ENCODE assay signal across 30 mouse cellular contexts in genomic region chr8:65053554-65053953, GRCm38 (mm10). TPM values are rescaled to one million over a fixed set of nuclear protein-coding genes. Genes with fewer than 3 reads are reported as not detected.
"Had no signal": no experiment of that assay in that cellular context is flagged by ENCODE, and none has a peak within 500 bp of the region (broad histone marks: within the 10 kb centered on the region; RNA-seq: fewer than 3 reads in every experiment).

No protein-coding gene starts in this region.

- DNase-seq: kidney, adult 8-10 months; kidney, postnatal 14 days; layer of hippocampus, adult 9-11 months; liver, embryonic 13.5 days; lung, adult 2 months; lung, postnatal 14 days; midbrain, embryonic 14.5 days; retina, postnatal 1 day; right cerebral cortex, postnatal 25 days; spleen, adult 18-20 months; thymus, adult 18-20 months; thymus, postnatal 36 days had no signal

- H3K4me2 ChIP-seq: kidney, embryonic 15.5 days; liver, embryonic 13.5 days; neural tube, embryonic 13.5 days had no signal

- H3K36me3 ChIP-seq: kidney, embryonic 15.5 days; liver, embryonic 13.5 days; neural tube, embryonic 13.5 days had no signal

- H3K4me1 ChIP-seq: liver, embryonic 13.5 days had no signal

- H3K9ac ChIP-seq: kidney, embryonic 15.5 days; liver, embryonic 13.5 days; neural tube, embryonic 13.5 days had no signal

- ATAC-seq: intestine, postnatal 0 days had no signal

- H3K4me3 ChIP-seq: kidney, embryonic 15.5 days; liver, embryonic 13.5 days; neural tube, embryonic 13.5 days had no signal

- H3K27me3 ChIP-seq: kidney, embryonic 15.5 days; liver, embryonic 13.5 days; neural tube, embryonic 13.5 days had no signal

- H3K27ac ChIP-seq: liver, embryonic 13.5 days; macrophage; neural tube, embryonic 13.5 days had no signal

- H3K9me3 ChIP-seq: kidney, embryonic 15.5 days; liver, embryonic 13.5 days; neural tube, embryonic 13.5 days had no signal

RNA-seq across cellular contexts. Expression of gene Apela, which starts 16.4 kb away (rescaled TPM):
- total RNA-seq: layer of hippocampus, adult 18-20 months; left cerebral cortex, adult 18-20 months; left cerebral cortex, postnatal 25 days; liver, adult 2 months; megakaryocyte, adult 5-6 weeks; midbrain, postnatal 0 days; neutrophil, adult 5-6 weeks had no signal
- polyA plus RNA-seq: liver, adult 2 months; lung, adult 2 months; macrophage; testis, adult 2 months had no signal

RNA-seq across cellular contexts. Expression of gene Gm10663, which starts 21.3 kb away (rescaled TPM):
- total RNA-seq: layer of hippocampus, adult 18-20 months; layer of hippocampus, postnatal 25 days; left cerebral cortex, adult 18-20 months; left cerebral cortex, postnatal 25 days; liver, adult 2 months; megakaryocyte, adult 5-6 weeks; midbrain, postnatal 0 days; neutrophil, adult 5-6 weeks had no signal
- polyA plus RNA-seq: intestine, postnatal 0 days; kidney, embryonic 15.5 days; limb, embryonic 14.5 days; liver, adult 2 months; liver, embryonic 13.5 days; liver, embryonic 16.5 days; lung, adult 2 months; lung, embryonic 16.5 days; macrophage; midbrain, embryonic 14.5 days; midbrain, postnatal 0 days; neural tube, embryonic 13.5 days; stomach, embryonic 16.5 days; testis, adult 2 months; urinary bladder, adult 2 months had no signal

RNA-seq across cellular contexts. Expression of gene Trim60, which starts 35.2 kb away (rescaled TPM):
- total RNA-seq: layer of hippocampus, adult 18-20 months; layer of hippocampus, postnatal 25 days; left cerebral cortex, adult 18-20 months; left cerebral cortex, postnatal 25 days; liver, adult 2 months; megakaryocyte, adult 5-6 weeks; midbrain, postnatal 0 days; neutrophil, adult 5-6 weeks had no signal
- polyA plus RNA-seq: intestine, postnatal 0 days; liver, adult 2 months; liver, embryonic 13.5 days; liver, embryonic 16.5 days; lung, adult 2 months; lung, embryonic 16.5 days; macrophage; midbrain, embryonic 14.5 days; midbrain, postnatal 0 days; neural tube, embryonic 13.5 days; stomach, embryonic 16.5 days; urinary bladder, adult 2 months had no signal

RNA-seq across cellular contexts. Expression of gene Trim61, which starts 35.2 kb away (rescaled TPM):
- total RNA-seq: layer of hippocampus, adult 18-20 months; layer of hippocampus, postnatal 25 days; left cerebral cortex, adult 18-20 months; left cerebral cortex, postnatal 25 days; liver, adult 2 months; megakaryocyte, adult 5-6 weeks; midbrain, postnatal 0 days; neutrophil, adult 5-6 weeks had no signal
- polyA plus RNA-seq: liver, adult 2 months; liver, embryonic 13.5 days; liver, embryonic 16.5 days; lung, adult 2 months; lung, embryonic 16.5 days; macrophage; midbrain, embryonic 14.5 days; midbrain, postnatal 0 days; neural tube, embryonic 13.5 days; testis, adult 2 months; urinary bladder, adult 2 months had no signal
